Mouse (Mus musculus) limb, embryonic 10.5 days (tissue): ENCODE measurements around the gene Zfp874a. TPM values are rescaled to one million over a fixed set of nuclear protein-coding genes. Genes with fewer than 3 reads are reported as not detected.

Experiments
- polyA plus RNA-seq: library from polyadenylated mRNA; unstranded; fragments of >200 nt; fragmentation: Nextera tagmentation; extraction: Ambion mirVana; gene quantifications from 2 replicates; pipeline ENCODE4 v1.2.1, GENCODE M21; 2016

Gene Zfp874a
- polyA plus RNA-seq, 1 experiment from 2014 or later, result 10.1 TPM

Other genes with a start within 250 kb of the Zfp874a start
- 0.74 and 1.5 TPM in 2 replicates for gene Zfp458, start 173.2 kb downstream of the Zfp874a start, polyA plus RNA-seq
- 0.24 and 0.50 TPM in 2 replicates for gene Zfp457, start 145.1 kb downstream of the Zfp874a start, polyA plus RNA-seq
- gene Zfp595, start 119.1 kb downstream of the Zfp874a start, polyA plus RNA-seq, result 1.4 and 1.7 TPM in 2 replicates
- not detected in 2 replicates for gene Gm28044, start 91.1 kb downstream of the Zfp874a start, polyA plus RNA-seq
- gene Zfp953, start 91.0 kb downstream of the Zfp874a start, polyA plus RNA-seq, result 0.93 and 1.2 TPM in 2 replicates
- 0.35 TPM in 1 of 2 replicates, not detected in the other for gene Gm28041, start 75.9 kb downstream of the Zfp874a start, polyA plus RNA-seq
- 0.78 and 1.2 TPM in 2 replicates for gene Zfp456, start 75.8 kb downstream of the Zfp874a start, polyA plus RNA-seq
- gene Zfp429, start 51.8 kb downstream of the Zfp874a start, polyA plus RNA-seq, result 2.7 and 6.0 TPM in 2 replicates
- 1.2 TPM in 2 replicates for gene Zfp459, start 30.2 kb downstream of the Zfp874a start, polyA plus RNA-seq
- gene Zfp874b, start 32.6 kb upstream of the Zfp874a start, polyA plus RNA-seq, result 1.5 and 2.5 TPM in 2 replicates
- 14.2 and 18.5 TPM in 2 replicates for gene Zfp58, start 48.9 kb upstream of the Zfp874a start, polyA plus RNA-seq
- not detected in 2 replicates for gene Gm26965, start 74.5 kb upstream of the Zfp874a start, polyA plus RNA-seq
- gene Zfp87, start 74.6 kb upstream of the Zfp874a start, polyA plus RNA-seq, result 18.0 and 22.3 TPM in 2 replicates
- 16.4 and 18.5 TPM in 2 replicates for gene Zfp748, start 102.2 kb upstream of the Zfp874a start, polyA plus RNA-seq
- gene Zfp729b, start 158.1 kb upstream of the Zfp874a start, polyA plus RNA-seq, result 2.6 and 3.6 TPM in 2 replicates
- gene Gm49345, start 186.1 kb upstream of the Zfp874a start, polyA plus RNA-seq, result 0.18 TPM in 1 of 2 replicates, not detected in the other
- gene Zfp729a, start 186.2 kb upstream of the Zfp874a start, polyA plus RNA-seq, result 2.0 and 2.5 TPM in 2 replicates
- 9.9 and 12.1 TPM in 2 replicates for gene Zfp738, start 235.4 kb upstream of the Zfp874a start, polyA plus RNA-seq